Mouse (Mus musculus) lung, postnatal 4 days (tissue): Measurements from ENCODE around the gene Ssbp2.
A peak's percentile ranks its signal among the peaks of the same experiment; 100 is the strongest.

Experiments used
- DNase-seq, 2 experiments: peaks; one replicate each; pipeline ENCODE4 v3.0.0; 2021

The Ssbp2 gene

DNA sequence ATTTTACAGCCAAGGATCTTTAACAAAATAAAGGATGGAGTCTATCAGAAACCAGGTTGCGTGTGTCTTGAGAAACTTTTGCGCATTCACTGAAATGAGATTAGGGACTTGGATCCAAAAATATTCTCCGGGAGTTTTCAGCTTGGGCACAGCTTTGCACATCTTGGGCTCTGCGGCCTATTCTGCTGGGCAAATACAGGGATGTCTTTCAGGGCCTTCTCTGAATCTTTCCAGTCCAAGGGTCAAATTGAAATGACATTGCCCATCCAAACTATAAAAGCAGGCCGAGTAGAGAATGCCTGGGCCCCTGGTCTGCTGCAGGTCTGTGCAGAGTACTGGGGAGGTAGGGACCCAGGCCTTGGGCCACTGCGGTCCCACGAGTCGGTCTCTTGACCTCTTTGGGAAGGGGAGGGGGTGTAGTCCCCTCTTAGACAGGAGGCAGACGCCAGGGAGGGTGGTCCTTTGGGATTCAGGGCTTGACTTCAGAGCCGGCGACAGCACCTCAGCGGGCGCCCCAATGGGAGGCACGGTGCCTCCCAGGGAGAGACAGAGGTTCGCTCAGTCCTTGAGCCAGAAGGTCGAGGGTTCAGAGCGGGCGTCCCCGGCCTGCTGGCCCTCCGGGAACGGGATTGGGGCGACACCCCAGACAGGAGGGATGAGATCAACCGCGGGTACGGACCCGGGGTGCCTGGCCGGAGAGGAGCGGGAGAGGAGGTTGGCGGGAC lies at the start of gene Ssbp2:
Gene Ssbp2, plus strand, starts transcription at position 388 of the 725 bp plus-strand sequence.
- DNase-seq = no peak

DNA sequence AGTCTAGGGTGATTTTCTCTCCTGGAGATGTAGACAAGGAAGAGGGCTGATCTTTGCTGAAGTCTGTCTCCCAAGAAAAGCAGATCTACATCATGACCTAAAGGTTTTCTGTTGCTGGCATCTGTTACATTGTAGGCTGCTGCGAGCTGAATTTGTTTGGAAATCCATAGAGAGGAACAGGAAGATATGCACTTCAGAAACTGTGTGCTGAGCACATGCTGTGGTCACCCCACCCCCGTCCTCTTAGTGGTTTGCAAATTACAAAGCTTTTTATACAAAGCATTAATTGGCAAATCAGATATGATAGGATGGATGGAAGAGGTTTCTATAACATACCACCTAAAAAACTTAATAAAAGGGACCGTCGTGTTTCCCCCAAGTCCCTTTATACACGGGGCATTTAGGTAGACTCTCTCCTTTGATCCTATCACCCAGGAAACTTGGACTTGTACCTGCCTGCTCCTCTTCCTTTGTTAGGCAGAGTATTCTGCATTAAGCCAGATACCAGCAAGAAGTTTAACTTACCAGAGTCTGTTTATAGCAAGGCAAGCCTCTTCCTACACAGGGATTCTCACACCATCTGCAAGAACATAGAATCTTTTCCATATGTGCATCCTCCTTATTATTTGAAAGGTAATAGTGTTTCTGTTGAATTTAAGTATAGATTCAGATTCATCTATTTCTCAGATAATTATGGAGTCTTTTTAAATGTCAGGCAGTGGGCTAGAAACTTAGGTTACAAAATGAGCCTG lies 46.2 kb upstream of the Ssbp2 start:
- DNase-seq = no peak

DNA sequence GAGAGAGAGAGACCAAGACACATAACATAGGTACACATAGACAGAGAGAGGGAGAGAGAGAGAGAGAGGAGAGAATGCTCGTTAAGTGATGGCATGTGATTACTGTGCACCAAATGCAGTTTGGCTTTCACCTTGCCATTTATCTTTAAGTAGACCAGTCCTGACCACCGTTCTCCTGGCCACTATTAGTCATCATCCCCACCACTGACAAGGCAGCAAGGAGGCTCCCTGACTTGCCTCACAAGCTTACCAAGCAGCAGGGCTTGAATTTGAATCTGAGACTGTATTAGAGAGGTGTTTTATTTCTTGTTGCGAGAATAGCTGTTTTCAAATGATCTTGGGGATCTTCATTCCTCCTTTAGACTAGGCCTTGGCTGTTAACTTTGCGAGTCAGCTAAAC lies 44.2 kb upstream of the Ssbp2 start:
- no peak for DNase-seq

DNA sequence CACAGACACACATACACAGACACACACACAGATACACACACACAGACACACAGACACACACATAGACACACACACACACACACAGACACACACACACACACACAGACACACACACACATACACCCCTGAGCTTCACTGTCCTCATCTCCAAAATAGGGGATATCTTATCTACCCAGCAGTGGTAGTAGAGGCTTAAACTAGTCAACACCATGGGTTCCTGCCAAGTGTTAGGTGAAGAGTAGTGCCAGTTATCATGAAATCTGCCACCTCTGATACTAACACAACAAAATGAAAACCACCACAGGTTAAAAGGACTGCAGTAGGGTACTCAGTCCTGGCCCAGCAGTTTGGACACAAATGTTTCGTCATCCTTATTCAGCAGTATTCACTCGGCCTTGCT lies 43.4 kb upstream of the Ssbp2 start:
- DNase-seq = no peak

DNA sequence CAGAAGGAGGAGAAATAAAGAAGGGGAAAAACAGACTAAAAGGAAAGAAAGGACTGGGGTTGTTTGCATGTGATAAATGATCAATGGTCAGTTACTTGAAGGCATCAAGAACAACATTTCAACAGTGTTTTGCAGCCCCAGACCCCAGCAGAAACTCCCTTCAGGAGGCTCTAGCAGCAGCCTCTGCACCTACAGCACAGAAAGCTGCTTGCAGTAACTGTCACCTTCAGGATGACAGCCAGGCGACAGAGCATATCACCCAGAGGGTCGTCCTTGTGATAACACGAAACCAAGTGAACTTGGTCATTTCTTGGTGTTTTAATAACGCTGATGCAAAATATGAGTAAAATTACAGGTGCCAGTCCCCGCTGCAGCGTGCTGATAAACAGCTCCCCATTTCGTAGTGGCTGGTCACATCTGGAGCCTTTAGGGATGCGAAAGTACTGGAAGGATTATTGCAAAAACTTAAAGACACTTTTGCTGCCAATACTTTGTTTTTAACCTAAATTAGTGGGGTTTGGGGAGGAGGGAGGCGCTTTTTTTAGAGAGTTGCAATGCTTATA lies 38.6 kb upstream of the Ssbp2 start:
- DNase-seq = peak; percentile 66 to 73

DNA sequence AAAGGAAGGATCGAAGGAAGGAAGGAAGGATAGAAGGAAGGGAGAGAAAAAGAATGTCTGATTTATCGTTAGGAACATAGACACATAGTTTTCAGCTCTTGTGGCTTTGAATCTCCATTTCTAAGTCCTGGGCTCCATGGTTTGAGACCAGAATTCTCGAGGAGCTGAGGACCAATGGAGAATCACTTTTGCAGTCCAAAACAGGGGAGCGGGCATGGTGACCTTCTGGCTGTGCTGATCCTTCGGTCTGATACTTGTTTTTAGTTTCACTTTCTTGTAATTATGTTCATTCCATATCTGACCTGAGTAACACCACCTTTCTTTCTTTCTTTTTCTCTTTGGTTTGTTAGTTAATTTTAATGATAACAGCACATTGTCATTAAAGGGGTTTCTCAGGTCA lies 29.2 kb upstream of the Ssbp2 start:
- DNase-seq = no peak

DNA sequence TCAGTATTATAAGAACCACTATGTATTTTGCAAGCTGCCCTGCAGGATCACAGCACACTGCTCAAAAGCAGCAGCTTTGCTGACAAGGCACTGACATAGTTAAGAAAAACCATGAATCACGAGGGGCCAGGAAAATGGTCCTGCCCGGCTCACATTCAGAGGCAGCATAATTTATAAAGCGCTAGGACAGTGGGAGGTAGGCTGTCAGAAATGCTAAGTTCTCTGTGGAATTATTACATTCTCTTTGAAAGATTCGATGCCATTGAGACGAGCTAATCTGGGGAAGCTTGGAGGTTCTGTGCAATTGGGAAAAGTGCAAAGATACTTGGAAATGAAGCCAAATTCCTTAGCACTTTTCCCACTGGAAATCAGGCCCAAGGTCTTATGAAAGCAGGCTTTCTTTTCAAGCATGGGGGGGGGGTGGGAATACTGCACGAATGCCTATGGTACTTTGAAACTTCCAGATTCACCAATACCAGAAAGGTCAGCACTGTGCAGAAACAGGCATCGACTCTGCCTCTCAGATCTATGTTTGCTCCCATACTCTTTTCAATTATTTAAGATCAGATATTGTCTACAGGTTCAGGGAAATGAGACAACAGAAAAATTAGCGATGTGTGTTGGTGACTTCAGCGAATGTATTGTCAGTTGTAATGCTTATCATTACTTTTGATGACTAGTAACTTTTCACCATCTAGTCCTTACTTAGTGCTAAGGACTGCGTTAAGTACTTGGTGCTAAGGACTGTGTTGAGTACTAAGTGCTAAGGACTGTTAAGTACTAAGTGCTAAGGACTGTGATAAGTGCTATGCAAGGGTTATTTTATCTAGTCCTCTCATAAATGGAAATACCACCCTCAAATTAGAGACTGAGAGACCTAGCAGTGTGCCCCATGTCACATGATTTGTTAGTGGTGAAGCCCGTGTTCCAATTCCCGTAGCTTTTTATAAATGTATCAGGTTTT lies 28.4 kb upstream of the Ssbp2 start:
- DNase-seq = no peak

DNA sequence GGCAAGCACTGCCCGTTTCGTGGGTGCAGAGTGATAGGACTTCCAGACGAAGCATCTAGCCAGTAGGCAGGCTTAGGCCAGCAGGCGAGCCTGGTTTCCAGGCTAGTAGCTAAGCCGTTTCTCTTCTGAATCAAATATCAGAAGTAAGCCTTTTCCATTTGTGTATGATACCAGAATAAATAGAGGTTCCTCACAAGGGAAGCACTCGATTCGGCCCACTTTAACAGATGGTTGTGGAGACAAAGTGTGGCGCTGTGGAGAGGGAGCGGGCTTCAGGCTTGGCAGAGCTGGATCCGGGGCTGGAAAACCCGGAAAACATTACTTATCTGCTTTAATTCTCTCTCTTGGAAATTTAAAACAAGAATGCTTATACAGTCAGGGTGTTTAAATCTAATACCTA lies 27.1 kb upstream of the Ssbp2 start:
- no peak for DNase-seq

DNA sequence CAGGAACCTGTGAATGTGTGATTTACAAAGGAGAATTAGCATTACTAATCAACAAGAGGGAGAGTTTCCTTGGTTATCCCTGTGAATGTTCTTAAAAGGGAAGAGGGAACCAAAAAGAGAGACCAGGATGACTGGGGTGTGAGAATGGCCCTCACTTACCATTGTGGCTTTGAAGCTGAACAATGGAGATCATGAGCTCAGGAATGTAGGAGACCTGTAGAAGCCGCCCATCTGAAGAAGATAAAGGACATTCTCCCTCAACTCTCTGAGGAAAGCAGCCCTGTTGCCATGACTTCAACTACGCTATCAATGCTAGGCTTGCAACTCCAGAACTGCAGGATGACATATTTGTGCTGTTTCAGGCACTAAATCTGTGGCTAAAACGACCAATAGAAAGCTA lies 22.2 kb upstream of the Ssbp2 start:
- DNase-seq = no peak

DNA sequence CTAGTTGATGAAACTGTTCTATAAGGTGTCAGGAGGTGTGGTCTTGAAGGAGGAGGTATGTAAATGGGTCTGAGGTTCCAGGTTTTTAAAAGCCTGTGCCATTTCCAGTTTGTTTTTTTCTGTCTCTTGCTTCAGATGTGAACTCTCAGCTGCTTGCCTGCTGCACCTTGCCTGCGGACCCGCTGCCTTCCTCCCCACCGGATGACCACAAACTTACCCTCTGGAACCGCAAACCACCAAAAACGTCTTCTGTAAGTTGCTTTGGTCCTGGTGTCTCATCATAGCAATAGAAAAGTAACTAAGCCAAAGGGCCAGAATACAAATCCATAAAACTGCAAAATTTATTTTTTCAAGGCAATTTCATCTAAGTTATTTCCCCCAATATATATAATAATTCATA lies 18.6 kb upstream of the Ssbp2 start:
- no peak for DNase-seq

DNA sequence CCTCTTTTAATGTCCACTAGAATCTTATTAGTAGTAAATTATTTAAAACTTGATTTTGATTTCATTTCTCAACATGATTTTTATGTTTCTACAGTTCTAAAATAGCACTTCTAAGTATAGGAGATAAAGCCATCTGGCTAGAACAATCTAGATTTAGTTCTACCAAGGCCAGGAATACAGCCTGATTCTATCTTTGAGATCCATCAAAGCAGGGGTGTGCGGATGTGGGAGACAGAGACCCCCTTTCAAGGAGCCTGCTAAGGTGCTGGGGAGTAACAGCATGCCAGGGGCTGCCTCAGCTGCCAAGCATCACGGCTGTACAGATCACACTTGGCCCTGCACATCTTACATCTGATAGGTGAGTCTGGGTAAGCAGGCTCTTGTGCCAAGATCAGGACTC lies 13.4 kb upstream of the Ssbp2 start:
- no peak for DNase-seq

DNA sequence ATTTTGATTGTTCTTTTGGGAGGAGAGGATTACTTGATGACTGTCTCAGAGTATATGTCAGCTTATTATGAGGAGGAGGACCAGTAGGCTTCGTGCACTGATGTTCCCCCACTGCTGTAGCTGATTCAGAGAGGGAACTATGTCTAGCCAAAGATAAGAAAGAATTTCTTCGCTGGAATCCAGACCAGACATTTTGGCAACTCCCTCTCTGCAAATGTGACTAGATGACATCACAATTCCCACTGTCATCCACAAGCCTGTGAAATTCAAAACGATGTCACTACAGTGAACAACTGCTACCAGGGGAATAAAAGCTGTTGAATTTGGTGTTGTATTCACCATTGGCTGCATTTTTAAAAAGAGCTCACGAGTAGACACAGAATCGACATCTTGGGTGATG lies 11.1 kb upstream of the Ssbp2 start:
- DNase-seq = no peak

DNA sequence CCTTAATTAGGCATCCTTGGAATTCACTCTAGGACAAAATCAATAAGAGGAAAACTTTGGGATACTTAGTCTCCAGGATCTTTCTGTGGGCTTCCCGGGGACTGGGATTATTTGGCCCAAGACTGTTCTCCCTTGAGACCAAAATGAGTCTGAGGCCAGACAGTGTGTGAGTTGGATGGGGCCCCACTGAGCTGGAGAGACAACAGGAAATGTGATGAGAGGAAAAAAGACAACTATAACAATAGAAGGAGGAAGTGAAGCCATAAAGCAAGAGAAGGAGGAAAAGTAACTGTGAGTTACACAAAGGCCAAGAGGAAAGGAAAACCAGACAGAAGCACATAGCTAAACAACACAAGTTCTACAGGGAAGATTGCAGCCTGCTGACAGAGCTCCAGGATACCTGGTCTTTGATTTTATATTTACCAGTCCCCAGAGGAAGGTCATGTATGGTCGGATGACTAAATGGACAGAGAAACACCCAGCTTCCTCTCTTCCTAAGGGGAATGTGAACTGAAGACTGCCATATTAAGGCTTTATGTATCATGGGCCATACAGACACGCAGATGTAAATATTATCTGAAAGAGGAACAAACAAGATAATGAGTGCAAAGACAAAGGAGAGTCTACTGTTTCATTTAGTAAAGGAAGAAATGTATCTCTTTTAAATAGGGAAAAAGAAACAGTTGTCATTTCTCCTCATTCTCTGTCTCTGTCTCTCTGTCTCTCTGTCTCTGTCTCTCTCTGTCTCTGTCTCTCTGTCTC lies 8.5 kb upstream of the Ssbp2 start:
- DNase-seq = no peak

DNA sequence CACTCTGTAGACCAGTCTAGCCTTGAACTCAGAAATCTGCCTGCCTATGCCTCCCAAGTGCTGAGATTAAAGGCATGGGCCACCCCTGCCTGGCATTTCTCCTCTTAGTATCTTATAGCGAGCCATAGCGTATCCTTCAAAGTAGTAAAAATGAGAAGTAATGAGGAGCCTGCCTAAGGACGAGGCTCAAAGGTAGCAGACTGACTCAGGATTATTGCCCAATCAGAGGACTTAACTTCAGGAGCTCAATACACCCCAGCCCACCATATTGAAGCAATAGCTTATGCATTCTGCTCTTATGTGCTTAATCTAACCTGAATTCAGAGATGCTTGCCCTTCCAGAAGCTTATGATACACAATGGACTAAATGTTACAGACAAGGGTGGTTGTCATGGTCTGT lies 7.8 kb upstream of the Ssbp2 start:
- DNase-seq = no peak

DNA sequence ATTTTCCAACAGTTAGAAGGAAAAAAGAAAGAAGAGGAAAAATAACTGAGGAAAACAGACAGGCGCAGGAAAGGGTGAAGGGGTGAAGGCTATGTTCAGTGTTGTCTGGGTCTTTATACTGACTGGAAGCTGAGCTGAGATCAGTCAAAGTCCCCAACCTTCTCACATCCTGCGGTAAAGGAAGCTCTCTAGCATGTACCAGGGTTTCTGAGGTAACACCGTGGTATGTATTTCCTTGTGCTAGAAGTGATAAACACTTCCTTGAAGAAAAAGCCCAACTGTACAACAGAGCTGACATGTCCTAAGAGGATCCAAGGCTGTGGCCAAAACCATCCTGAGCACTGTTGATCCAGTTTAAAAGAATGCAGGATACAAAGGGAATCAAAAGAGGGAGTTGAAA lies 6.8 kb upstream of the Ssbp2 start:
- DNase-seq = no peak

DNA sequence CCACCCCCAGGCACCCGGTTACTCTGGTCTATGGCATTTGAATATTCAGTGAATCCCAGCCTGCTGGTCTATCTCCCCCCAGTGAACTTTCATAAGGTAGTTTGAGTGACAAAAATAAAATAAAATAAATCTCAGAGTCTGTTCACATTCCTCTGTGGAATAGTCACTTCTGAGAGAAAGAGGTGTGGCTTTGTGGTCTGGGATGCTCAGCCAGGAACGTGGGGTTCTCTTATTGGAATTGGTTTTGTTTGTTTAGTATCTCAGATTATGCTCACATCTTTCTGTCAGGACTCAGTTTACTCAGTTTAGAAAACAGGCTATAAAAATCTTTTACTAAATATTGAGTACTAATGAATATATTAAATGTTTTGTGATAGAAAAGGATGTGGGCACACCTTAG lies 4.0 kb upstream of the Ssbp2 start:
- DNase-seq = no peak

DNA sequence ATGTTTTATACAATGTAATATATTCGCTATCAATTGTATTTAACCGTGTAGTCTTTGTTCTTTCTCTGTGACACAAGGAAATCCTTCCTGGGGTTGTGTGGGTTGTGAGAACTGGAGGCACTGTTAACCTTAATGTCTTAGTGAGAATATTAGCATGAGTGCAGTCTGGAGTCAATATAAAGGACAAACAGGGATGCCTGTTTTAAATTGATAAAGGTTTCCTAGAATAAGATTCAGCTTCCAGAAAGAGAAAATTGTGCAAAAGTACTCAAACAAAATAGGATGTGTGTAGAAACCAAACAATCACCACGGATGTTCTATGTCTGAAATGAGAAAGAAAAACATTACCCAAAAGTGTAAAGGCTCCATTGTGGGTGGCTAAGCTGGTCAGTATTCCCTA lies 3.3 kb upstream of the Ssbp2 start:
- DNase-seq = no peak

DNA sequence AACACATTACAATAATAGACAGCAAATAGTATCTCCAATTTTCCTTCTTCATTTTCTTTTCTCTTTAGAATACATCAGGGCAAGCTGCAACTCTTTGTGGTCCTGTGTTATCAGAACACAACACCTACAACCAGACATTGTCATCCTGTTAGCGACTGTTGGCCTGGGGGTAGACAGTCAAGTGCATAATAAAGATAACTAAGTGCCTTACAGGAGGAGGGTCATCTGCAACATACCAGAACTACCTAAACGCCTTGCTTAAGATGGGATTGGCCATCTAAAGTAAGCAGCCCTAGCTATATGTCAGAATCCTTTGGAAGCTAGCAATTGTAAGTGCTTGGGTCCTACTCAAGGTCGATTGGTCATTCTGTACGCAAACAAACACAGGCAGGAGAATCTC lies 2.1 kb upstream of the Ssbp2 start:
- DNase-seq = no peak

DNA sequence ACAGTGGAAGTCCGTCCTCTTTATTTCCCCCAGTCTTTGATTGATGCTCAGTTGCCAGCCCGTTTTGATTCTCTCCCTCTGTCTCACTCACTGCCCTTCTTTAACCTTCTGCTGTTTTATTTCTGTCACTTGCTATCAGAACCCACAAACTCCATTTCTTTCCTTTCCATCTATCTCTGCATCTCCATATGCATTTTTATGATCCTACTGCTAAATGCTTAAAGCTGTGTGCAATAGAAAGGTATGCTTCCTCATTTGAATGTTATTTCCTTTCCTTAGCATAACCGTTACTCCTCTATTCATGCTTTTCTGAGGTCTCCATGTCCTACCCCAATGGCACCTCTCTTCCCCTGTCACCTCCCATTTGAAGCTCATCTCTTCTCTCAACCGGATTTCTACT lies 594 bp upstream of the Ssbp2 start:
- DNase-seq = no peak

DNA sequence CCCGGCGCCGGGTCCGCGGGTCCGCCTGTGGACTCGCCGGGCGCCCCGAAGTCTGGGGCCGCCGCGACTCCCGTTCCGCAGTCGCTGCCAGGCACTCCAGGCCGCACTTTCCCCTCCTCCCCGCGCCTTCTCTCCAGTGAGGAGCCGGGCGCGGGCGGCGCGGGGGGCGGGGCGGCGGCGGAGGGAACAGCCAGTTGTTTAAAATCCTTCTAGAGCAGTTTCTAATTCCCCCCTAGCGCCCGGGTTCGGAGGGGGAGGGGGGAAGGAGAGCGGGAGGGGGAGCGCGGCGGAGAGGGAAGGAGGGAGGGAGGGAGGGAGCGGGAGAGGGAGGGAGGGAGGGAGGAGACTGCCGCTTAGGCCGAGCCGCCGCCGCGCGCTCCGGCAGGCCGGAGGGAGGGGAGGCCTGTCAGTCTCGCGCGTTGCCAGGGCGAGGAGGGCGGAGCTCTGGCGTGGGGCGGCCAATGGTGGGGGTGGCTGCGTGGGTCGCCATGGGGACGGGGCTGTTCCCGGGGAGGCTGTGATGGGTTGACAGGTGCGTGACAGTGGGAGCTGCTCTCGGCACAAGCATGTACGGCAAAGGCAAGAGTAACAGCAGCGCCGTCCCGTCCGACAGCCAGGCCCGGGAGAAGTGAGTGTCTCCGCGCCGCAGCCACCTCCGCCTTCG lies 670 bp downstream of the Ssbp2 start:
- peak; percentile 98 to 99 for DNase-seq

DNA sequence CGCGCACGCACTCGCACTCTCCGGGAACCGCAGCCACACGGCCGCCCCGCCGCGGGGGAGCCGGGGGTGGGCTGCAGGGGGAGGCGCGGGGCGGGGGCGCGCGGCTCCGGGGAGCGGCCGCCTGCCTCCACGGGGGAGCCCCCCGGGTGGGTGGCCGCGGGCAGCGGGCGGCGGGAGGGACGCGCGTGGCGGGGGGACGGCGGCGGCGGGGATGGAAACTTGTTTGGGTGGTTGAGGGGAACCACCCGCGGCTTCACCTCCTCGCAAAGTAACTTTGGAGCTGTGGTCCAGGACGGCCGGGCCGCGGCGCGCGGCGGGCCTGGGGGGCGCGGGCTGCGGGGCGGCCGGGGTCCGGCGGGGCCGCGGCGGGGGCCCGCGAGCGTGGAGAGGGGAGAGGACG lies 1.2 kb downstream of the Ssbp2 start:
- DNase-seq = no peak
